Mouse (Mus musculus) MEL (cell line): ENCODE results near the gene Flywch1. TPM values are rescaled to one million over a fixed set of nuclear protein-coding genes. Genes with fewer than 3 reads are reported as not detected.

Experiments
- DNase-seq: peaks from one replicate; pipeline ENCODE4 v3.0.0; 2011; ENCODE audit warnings: low read depth, low spot score
- H3K27ac ChIP-seq: 2 replicates; pipeline ENCODE4 v1.5.1; 2012; ENCODE audit warnings: low read depth, mild to moderate bottlenecking, control low read depth, low read length, moderate library complexity; ENCODE audit not compliant: control insufficient read depth
- H3K27me3 ChIP-seq, 2 experiments: fragments of 150-350 bp in 1 of 2; sonication (generic) in 1 of 2; 2 replicates each; pipeline ENCODE4 v1.6.1; 2012; ENCODE audit warnings: low read length in 2 of 2, mild to moderate bottlenecking in 2 of 2, improper control_type of control experiment in 1 of 2, moderate library complexity in 1 of 2; ENCODE audit not compliant: insufficient read depth in 2 of 2, control insufficient read depth in 1 of 2
- H3K36me3 ChIP-seq, 2 experiments: 2 replicates each; pipeline ENCODE4 v1.6.1; 2012 to 2014; ENCODE audit warnings: low read length in 2 of 2, improper control_type of control experiment in 1 of 2, inconsistent platforms in 1 of 2, mild to moderate bottlenecking in 1 of 2; ENCODE audit not compliant: insufficient read depth in 2 of 2, control insufficient read depth in 1 of 2
- H3K4me1 ChIP-seq, 2 experiments: fragments of 150-350 bp in 1 of 2; sonication (generic) in 1 of 2; 2 replicates each; pipeline ENCODE4 v1.6.1; 2012; ENCODE audit warnings: low read length in 2 of 2, improper control_type of control experiment in 1 of 2, mild to moderate bottlenecking in 1 of 2; ENCODE audit not compliant: insufficient read depth in 2 of 2, control insufficient read depth in 1 of 2
- H3K4me3 ChIP-seq, 2 experiments: fragments of 150-350 bp in 1 of 2; sonication (generic) in 1 of 2; 2 replicates each; pipeline ENCODE4 v1.5.1; 2012; ENCODE audit warnings: low read depth in 2 of 2, low read length in 2 of 2, mild to moderate bottlenecking in 2 of 2, moderate library complexity in 2 of 2, control low read depth in 1 of 2, improper control_type of control experiment in 1 of 2; ENCODE audit not compliant: control insufficient read depth in 1 of 2, insufficient read depth in 1 of 2
- H3K79me2 ChIP-seq: 2 replicates; pipeline ENCODE4 v1.6.1; 2012; ENCODE audit warnings: mild to moderate bottlenecking, low read length, moderate library complexity; ENCODE audit not compliant: control insufficient read depth, poor library complexity, insufficient read depth
- H3K9ac ChIP-seq: 2 replicates; pipeline ENCODE4 v1.6.1; 2012; ENCODE audit warnings: low read depth, mild to moderate bottlenecking, control low read depth, low read length, moderate library complexity; ENCODE audit not compliant: control insufficient read depth, poor library complexity, severe bottlenecking
- H3K9me3 ChIP-seq: fragments of 150-350 bp; sonication (generic); replicated peaks from 2 replicates; pipeline ENCODE4 v1.6.1; 2012; ENCODE audit warnings: mild to moderate bottlenecking, low read length, improper control_type of control experiment, moderate library complexity; ENCODE audit not compliant: insufficient read depth
- BHLHE40 ChIP-seq: IDR thresholded peaks from 2 replicates; pipeline ENCODE4 v1.6.1; 2012; ENCODE audit warnings: low read depth, mild to moderate bottlenecking, inconsistent platforms, low read length, improper control_type of control experiment, borderline replicate concordance
- CHD1 ChIP-seq: IDR thresholded peaks from 2 replicates; pipeline ENCODE4 v1.6.1; 2012; ENCODE audit warnings: low read depth, mild to moderate bottlenecking, inconsistent platforms, low read length, improper control_type of control experiment
- CHD2 ChIP-seq: IDR thresholded peaks from 2 replicates; pipeline ENCODE4 v1.6.1; 2011; ENCODE audit warnings: low read length, improper control_type of control experiment
- CTCF ChIP-seq, 3 experiments: IDR thresholded peaks in 2 of 3; conservative IDR thresholded peaks in 1 of 3; 2 replicates each; pipeline ENCODE4 v1.5.1; 2011 to 2012; ENCODE audit warnings: low read length in 3 of 3, low read depth in 2 of 3, mild to moderate bottlenecking in 2 of 3, improper control_type of control experiment in 1 of 3, inconsistent platforms in 1 of 3, mixed read lengths in 1 of 3, moderate library complexity in 1 of 3; ENCODE audit not compliant: control insufficient read depth in 1 of 3, insufficient read depth in 1 of 3, poor library complexity in 1 of 3, severe bottlenecking in 1 of 3
- E2F4 ChIP-seq: IDR thresholded peaks from 2 replicates; pipeline ENCODE4 v1.6.1; 2011; ENCODE audit warnings: low read depth, low read length, improper control_type of control experiment, borderline replicate concordance
- ELF1 ChIP-seq: IDR thresholded peaks from 2 replicates; pipeline ENCODE4 v1.6.1; 2014; ENCODE audit warnings: low read depth, mild to moderate bottlenecking, inconsistent platforms, low read length, improper control_type of control experiment, moderate library complexity
- GABPA ChIP-seq: IDR thresholded peaks from 2 replicates; pipeline ENCODE4 v1.6.1; 2012; ENCODE audit warnings: low read depth, mild to moderate bottlenecking, inconsistent platforms, low read length, improper control_type of control experiment, moderate library complexity
- GATA1 ChIP-seq: IDR thresholded peaks from 2 replicates; pipeline ENCODE4 v1.6.1; 2011; ENCODE audit warnings: low read depth, low read length, improper control_type of control experiment
- JUND ChIP-seq: IDR thresholded peaks from 2 replicates; pipeline ENCODE4 v1.6.1; 2011; ENCODE audit warnings: low read depth, mild to moderate bottlenecking, improper control_type of control experiment, low read length
- KAT2A ChIP-seq: conservative IDR thresholded peaks from 2 replicates; pipeline ENCODE4 v1.6.1; 2012; ENCODE audit warnings: low read depth, low read length, improper control_type of control experiment, inconsistent platforms
- MAFK ChIP-seq: IDR thresholded peaks from 2 replicates; pipeline ENCODE4 v1.6.1; 2011; ENCODE audit warnings: low read depth, mild to moderate bottlenecking, low read length, improper control_type of control experiment, borderline replicate concordance
- MAX ChIP-seq: IDR thresholded peaks from 2 replicates; pipeline ENCODE4 v1.6.1; 2011; ENCODE audit warnings: low read length, improper control_type of control experiment
- MAZ ChIP-seq: IDR thresholded peaks from 2 replicates; pipeline ENCODE4 v1.6.1; 2012; ENCODE audit warnings: low read depth, mild to moderate bottlenecking, inconsistent platforms, low read length, improper control_type of control experiment
- MEF2A ChIP-seq: IDR thresholded peaks from 2 replicates; pipeline ENCODE4 v1.6.1; 2014; ENCODE audit warnings: low read depth, mild to moderate bottlenecking, inconsistent platforms, low read length, improper control_type of control experiment; ENCODE audit not compliant: poor library complexity, insufficient replicate concordance, severe bottlenecking; ENCODE audit errors: extremely low read depth
- MXI1 ChIP-seq: IDR thresholded peaks from 2 replicates; pipeline ENCODE4 v1.6.1; 2011; ENCODE audit warnings: mild to moderate bottlenecking, low read depth, low read length, improper control_type of control experiment
- MYB ChIP-seq: IDR thresholded peaks from 2 replicates; pipeline ENCODE4 v1.6.1; 2011; ENCODE audit warnings: mild to moderate bottlenecking, low read depth, low read length, improper control_type of control experiment
- MYC ChIP-seq: IDR thresholded peaks from 2 replicates; pipeline ENCODE4 v1.6.1; 2011; ENCODE audit warnings: low read depth, mild to moderate bottlenecking, low read length, improper control_type of control experiment, moderate library complexity
- NELFE ChIP-seq: IDR thresholded peaks from 2 replicates; pipeline ENCODE4 v1.6.1; 2011; ENCODE audit warnings: low read depth, low read length, improper control_type of control experiment
- NRF1 ChIP-seq: IDR thresholded peaks from 2 replicates; pipeline ENCODE4 v1.6.1; 2014; ENCODE audit warnings: low read depth, mild to moderate bottlenecking, inconsistent platforms, low read length, improper control_type of control experiment, moderate library complexity; ENCODE audit not compliant: poor library complexity, insufficient read depth, severe bottlenecking
- POLR2AphosphoS2 ChIP-seq: IDR thresholded peaks from 2 replicates; pipeline ENCODE4 v1.6.1; 2011; ENCODE audit warnings: low read length, improper control_type of control experiment
- POLR2AphosphoS5 ChIP-seq: IDR thresholded peaks from 2 replicates; pipeline ENCODE4 v1.6.1; 2012; ENCODE audit warnings: low read depth, borderline replicate concordance, mild to moderate bottlenecking, inconsistent platforms, low read length, moderate library complexity, mixed read lengths
- RCOR1 ChIP-seq: IDR thresholded peaks from 2 replicates; pipeline ENCODE4 v1.6.1; 2012; ENCODE audit warnings: low read depth, mild to moderate bottlenecking, inconsistent platforms, low read length, improper control_type of control experiment
- SIN3A ChIP-seq: IDR thresholded peaks from 2 replicates; pipeline ENCODE4 v1.6.1; 2012; ENCODE audit warnings: low read length, improper control_type of control experiment, inconsistent platforms
- TAL1 ChIP-seq: IDR thresholded peaks from 2 replicates; pipeline ENCODE4 v1.6.1; 2012; ENCODE audit warnings: mild to moderate bottlenecking, inconsistent platforms, low read length, moderate library complexity, mixed read lengths
- TCF12 ChIP-seq: IDR thresholded peaks from 2 replicates; pipeline ENCODE4 v1.6.1; 2014; ENCODE audit warnings: low read depth, mild to moderate bottlenecking, inconsistent platforms, low read length, improper control_type of control experiment, moderate library complexity
- UBTF ChIP-seq: IDR thresholded peaks from 2 replicates; pipeline ENCODE4 v1.6.1; 2012; ENCODE audit warnings: low read depth, mild to moderate bottlenecking, inconsistent platforms, low read length, improper control_type of control experiment, moderate library complexity, borderline replicate concordance; ENCODE audit not compliant: insufficient read depth
- USF1 ChIP-seq: IDR thresholded peaks from 2 replicates; pipeline ENCODE4 v1.6.1; 2014; ENCODE audit warnings: low read depth, mild to moderate bottlenecking, inconsistent platforms, low read length, improper control_type of control experiment, moderate library complexity
- ZKSCAN1 ChIP-seq: IDR thresholded peaks from 2 replicates; pipeline ENCODE4 v1.6.1; 2012; ENCODE audit warnings: low read depth, mild to moderate bottlenecking, inconsistent platforms, low read length, improper control_type of control experiment, moderate library complexity
- ZMIZ1 ChIP-seq: IDR thresholded peaks from 2 replicates; pipeline ENCODE4 v1.6.1; 2012; ENCODE audit warnings: low read depth, mild to moderate bottlenecking, inconsistent platforms, low read length, improper control_type of control experiment, moderate library complexity
- ZNF384 ChIP-seq: IDR thresholded peaks from 2 replicates; pipeline ENCODE4 v1.6.1; 2012; ENCODE audit warnings: low read depth, mild to moderate bottlenecking, inconsistent platforms, low read length, improper control_type of control experiment
- polyA plus RNA-seq, 2 experiments: library from polyadenylated mRNA; stranded (reverse) in 1 of 2; unstranded in 1 of 2; fragments of >175 nt in 1 of 2; fragments of >200 nt in 1 of 2; gene quantifications; 2 replicates each; pipeline versions ENCODE4 v1.2.1 to v1.2.4; 2012; ENCODE audit warnings: low replicate concordance in 2 of 2, low read depth in 1 of 2; ENCODE audit not compliant: insufficient read length in 2 of 2, insufficient read depth in 1 of 2, missing spikeins in 1 of 2
- total RNA-seq: library from RNA; depleted of rRNA; stranded (reverse); fragments of 300-350 nt; gene quantifications from 2 replicates; pipeline ENCODE4 v1.2.3, GENCODE M21; 2012

Flywch1 gene
- total and polyA plus RNA-seq, 3 experiments = 15.3 to 29.7 TPM; not detected in 1

- peaks cover 53% of the 10 kb centered on the region for H3K79me2 ChIP-seq
- no peaks in the 10 kb centered on the region for H3K9me3 ChIP-seq
- no peaks in the 10 kb centered on the region for H3K27me3 ChIP-seq
- TF ChIP-seq CHD2 = peak; percentile 78
- TF ChIP-seq MXI1 = no peak; the same call in 1 of the 2 replicates
- TF ChIP-seq BHLHE40 = peak; percentile 41; the same call in 1 of the 2 replicates
- peak; percentile 67 for TF ChIP-seq MAX
- TF ChIP-seq E2F4 = no peak
- peak; percentile 60; the same call in 1 of the 2 replicates for TF ChIP-seq NRF1
- TF ChIP-seq USF1 = no peak
- peak; percentile 2; the same call in 1 of the 2 replicates for TF ChIP-seq SIN3A
- peak; percentile 4; the same call in 1 of the 2 replicates for TF ChIP-seq MYC
- TF ChIP-seq POLR2AphosphoS2 = no peak
- TF ChIP-seq MEF2A = no peak
- TF ChIP-seq MAFK = no peak
- TF ChIP-seq TAL1 = no peak
- no peak for TF ChIP-seq GABPA
- no peak for TF ChIP-seq ZKSCAN1
- no peak for TF ChIP-seq MYB
- peak overlapping the region; percentile 99 for H3K9ac ChIP-seq
- peaks cover 4 to 5% of the 10 kb centered on the region in 2 experiments; a peak in 3 of 4 replicates for H3K4me1 ChIP-seq
- H3K4me3 ChIP-seq = peak overlapping the region; percentile 85 to 92
- DNase-seq = peak; percentile 87
- peak overlapping the region; percentile 70 for H3K27ac ChIP-seq
- H3K36me3 ChIP-seq = peaks cover 9 to 20% of the 10 kb centered on the region in 2 experiments
Observed at GRCm38 (mm10) chr17:23803366-23804041, 32.1 kb upstream of the Flywch1 start.

- peak overlapping the region; percentile 99 for H3K9ac ChIP-seq
- TF ChIP-seq CHD1 = no peak
- TF ChIP-seq MYB = no peak
- TF ChIP-seq MYC = peak; percentile 90
- TF ChIP-seq CTCF (IDR thresholded peaks at IDR 0.05 in 2 of 3, conservative IDR thresholded peaks at IDR 0.05 in 1 of 3; ENCODE audit: control insufficient read depth in 1 of 3, insufficient read depth in 1 of 3, low read depth in 2 of 3, low read length in 3 of 3, poor library complexity in 1 of 3, severe bottlenecking in 1 of 3) = peak in 1 of 3 experiments; percentile 4; a peak in 1 of 6 replicates
- TF ChIP-seq ZKSCAN1 = no peak
- peak; percentile 72; the same call in 1 of the 2 replicates for TF ChIP-seq ZMIZ1
- peak; percentile 32; the same call in 1 of the 2 replicates for TF ChIP-seq TCF12
- TF ChIP-seq ZNF384 = peak; percentile 97
- peak; percentile 68 for TF ChIP-seq ELF1
- TF ChIP-seq NELFE = peak; percentile 86
- no peak for TF ChIP-seq RCOR1
- no peak for TF ChIP-seq GATA1
- peak; percentile 55 for TF ChIP-seq CHD2
- peak; percentile 88 for TF ChIP-seq MAZ
- TF ChIP-seq KAT2A = peak; percentile 83
- TF ChIP-seq POLR2AphosphoS5 = no peak
- TF ChIP-seq GABPA = no peak
- TF ChIP-seq JUND = no peak
- TF ChIP-seq UBTF = no peak
Observed at GRCm38 (mm10) chr17:23802746-23803365, 31.5 kb upstream of the Flywch1 start.

More at GRCm38 (mm10) chr17:23802746-23803365, 31.5 kb upstream of the Flywch1 start:
- no peaks in the 10 kb centered on the region for H3K27me3 ChIP-seq
- peaks cover 4 to 5% of the 10 kb centered on the region in 2 experiments; a peak in 3 of 4 replicates for H3K4me1 ChIP-seq
- DNase-seq = peak; percentile 99
- peak overlapping the region; percentile 94 for H3K27ac ChIP-seq
- H3K36me3 ChIP-seq = peaks cover 4 to 20% of the 10 kb centered on the region in 2 experiments
- H3K9me3 ChIP-seq = no peaks in the 10 kb centered on the region
- H3K79me2 ChIP-seq = peaks cover 50% of the 10 kb centered on the region
- H3K4me3 ChIP-seq = peak overlapping the region; percentile 85 to 92
